In genomic region chr8:4404880-4405261, GRCm38 (mm10) we compare ENCODE assay signal across 8 mouse cellular contexts.
A peak's percentile ranks its signal among the peaks of the same experiment; 100 is the strongest.
DNase-seq lines count a peak whose midpoint lies in the region; ATAC-seq lines count a peak whose summit lies in the region.

No protein-coding gene starts in this region.

- no peaks in the 10 kb centered on the region for H3K36me3 ChIP-seq in embryonic facial prominence, embryonic 13.5 days
- H3K36me3 ChIP-seq in hindbrain, embryonic 10.5 days = no peaks in the 10 kb centered on the region
- H3K36me3 ChIP-seq in liver, embryonic 11.5 days (ENCODE audit: control insufficient read depth, insufficient read depth, low read length) = no peaks in the 10 kb centered on the region
- H3K36me3 ChIP-seq in neural tube, embryonic 12.5 days = no peaks in the 10 kb centered on the region

- no peak for ATAC-seq in embryonic facial prominence, embryonic 13.5 days (ENCODE audit: insufficient number of reproducible peaks, insufficient read depth, low FRiP score, low TSS enrichment, low read depth)
- ATAC-seq in liver, embryonic 11.5 days (replicated peaks; ENCODE audit: low FRiP score) = no peak
- peak; percentile 30; the same call in 1 of the 2 replicates for ATAC-seq in neural tube, embryonic 12.5 days (ENCODE audit: low FRiP score, low read depth)

- H3K4me3 ChIP-seq in embryonic facial prominence, embryonic 13.5 days = peak overlapping the region; percentile 40
- peak overlapping the region; percentile 49 for H3K4me3 ChIP-seq in hindbrain, embryonic 10.5 days
- peak overlapping the region; percentile 13; the same call in 1 of the 2 replicates for H3K4me3 ChIP-seq in liver, embryonic 11.5 days (ENCODE audit: low read depth, low read length)
- H3K4me3 ChIP-seq in neural tube, embryonic 12.5 days = peak overlapping the region; percentile 21

- peak overlapping the region; percentile 61 for H3K9ac ChIP-seq in embryonic facial prominence, embryonic 13.5 days
- H3K9ac ChIP-seq in liver, embryonic 11.5 days (ENCODE audit: low read depth, low read length) = no peak overlapping the region
- H3K9ac ChIP-seq in neural tube, embryonic 12.5 days = 0 out of 2 replicates have a peak overlapping the region, but pooled peaks have one; percentile 33

- intact Hi-C loops in left cerebral cortex, postnatal 14 days (cut with DNase I) = no loop called here

- DNase-seq in cerebellum, postnatal 14 days = peak; percentile 22 to 24
- no peak for DNase-seq in cerebellum, adult 18-20 months
- DNase-seq in hindbrain, embryonic 10.5 days (ENCODE audit: low spot score) = peak; percentile 56
- DNase-seq in liver, embryonic 11.5 days (ENCODE audit: low spot score) = peak; percentile 37
- DNase-seq in layer of hippocampus, postnatal 36 days = no peak
- no peak for DNase-seq in left cerebral cortex, postnatal 14 days (ENCODE audit: low spot score in 2 of 2)

- H3K4me2 ChIP-seq in embryonic facial prominence, embryonic 13.5 days = peak overlapping the region; percentile 62
- H3K4me2 ChIP-seq in liver, embryonic 11.5 days = peak overlapping the region; percentile 43
- H3K4me2 ChIP-seq in neural tube, embryonic 12.5 days (replicated peaks) = peak overlapping the region; percentile 54

- WGBS in embryonic facial prominence, embryonic 13.5 days = 14% methylated on average over 16 of the region's 16 CpGs
- WGBS in hindbrain, embryonic 10.5 days = 13% methylated on average over 16 of the region's 16 CpGs
- WGBS in liver, embryonic 11.5 days = 11% methylated on average over 16 of the region's 16 CpGs
- WGBS in neural tube, embryonic 12.5 days = 15% methylated on average over 16 of the region's 16 CpGs

- H3K27me3 ChIP-seq in embryonic facial prominence, embryonic 13.5 days = 0 out of 2 replicates have a peak, but pooled peaks cover 3% of the 10 kb centered on the region
- H3K27me3 ChIP-seq in hindbrain, embryonic 10.5 days (ENCODE audit: insufficient read depth, poor library complexity, severe bottlenecking) = no peaks in the 10 kb centered on the region
- H3K27me3 ChIP-seq in liver, embryonic 11.5 days (replicated peaks; ENCODE audit: control insufficient read depth, insufficient read depth, low read length) = no peaks in the 10 kb centered on the region
- no peaks in the 10 kb centered on the region for H3K27me3 ChIP-seq in neural tube, embryonic 12.5 days (replicated peaks)

- no peak overlapping the region for H3K27ac ChIP-seq in embryonic facial prominence, embryonic 13.5 days
- H3K27ac ChIP-seq in hindbrain, embryonic 10.5 days = peak overlapping the region; percentile 65
- no peak overlapping the region for H3K27ac ChIP-seq in liver, embryonic 11.5 days (ENCODE audit: low read depth, low read length)
- H3K27ac ChIP-seq in neural tube, embryonic 12.5 days = no peak overlapping the region

- H3K4me1 ChIP-seq in embryonic facial prominence, embryonic 13.5 days = 0 out of 2 replicates have a peak, but pooled peaks cover 3% of the 10 kb centered on the region
- H3K4me1 ChIP-seq in hindbrain, embryonic 10.5 days (replicated peaks) = peaks cover 5% of the 10 kb centered on the region; the same call in 1 of the 2 replicates
- no peaks in the 10 kb centered on the region for H3K4me1 ChIP-seq in liver, embryonic 11.5 days (replicated peaks; ENCODE audit: control insufficient read depth, insufficient read depth, low read length)
- H3K4me1 ChIP-seq in neural tube, embryonic 12.5 days = no peaks in the 10 kb centered on the region

- H3K9me3 ChIP-seq in embryonic facial prominence, embryonic 13.5 days = no peaks in the 10 kb centered on the region
- H3K9me3 ChIP-seq in hindbrain, embryonic 10.5 days = 0 out of 2 replicates have a peak, but pooled peaks cover 3% of the 10 kb centered on the region
- 0 out of 2 replicates have a peak, but pooled peaks cover 2% of the 10 kb centered on the region for H3K9me3 ChIP-seq in liver, embryonic 11.5 days (ENCODE audit: control insufficient read depth, low read length)
- no peaks in the 10 kb centered on the region for H3K9me3 ChIP-seq in neural tube, embryonic 12.5 days

Comparison
In these comparisons a context has a peak if more than half of its experiments do, and no peak if none do; other contexts are left out.
1. DNase-seq: peak in cerebellum, postnatal 14 days (2 of 2), hindbrain, embryonic 10.5 days (single experiment) and liver, embryonic 11.5 days (single experiment); none in cerebellum, adult 18-20 months (0 of 2), layer of hippocampus, postnatal 36 days (0 of 2) and left cerebral cortex, postnatal 14 days (0 of 2).
2. Peak in every context shown above with its lines, with median percentiles within 50 percentile points of each other: H3K4me2 ChIP-seq and H3K4me3 ChIP-seq.